Mouse (Mus musculus) cerebellum, postnatal 25 days (tissue): Measurements from ENCODE around the gene Snx17.
A peak's percentile ranks its signal among the peaks of the same experiment; 100 is the strongest.

Experiments used
- DNase-seq, 2 experiments: peaks; one replicate each; pipeline ENCODE4 v3.0.0; 2021; ENCODE audit warnings: mixed read lengths in 2 of 2

Gene Snx17

DNA sequence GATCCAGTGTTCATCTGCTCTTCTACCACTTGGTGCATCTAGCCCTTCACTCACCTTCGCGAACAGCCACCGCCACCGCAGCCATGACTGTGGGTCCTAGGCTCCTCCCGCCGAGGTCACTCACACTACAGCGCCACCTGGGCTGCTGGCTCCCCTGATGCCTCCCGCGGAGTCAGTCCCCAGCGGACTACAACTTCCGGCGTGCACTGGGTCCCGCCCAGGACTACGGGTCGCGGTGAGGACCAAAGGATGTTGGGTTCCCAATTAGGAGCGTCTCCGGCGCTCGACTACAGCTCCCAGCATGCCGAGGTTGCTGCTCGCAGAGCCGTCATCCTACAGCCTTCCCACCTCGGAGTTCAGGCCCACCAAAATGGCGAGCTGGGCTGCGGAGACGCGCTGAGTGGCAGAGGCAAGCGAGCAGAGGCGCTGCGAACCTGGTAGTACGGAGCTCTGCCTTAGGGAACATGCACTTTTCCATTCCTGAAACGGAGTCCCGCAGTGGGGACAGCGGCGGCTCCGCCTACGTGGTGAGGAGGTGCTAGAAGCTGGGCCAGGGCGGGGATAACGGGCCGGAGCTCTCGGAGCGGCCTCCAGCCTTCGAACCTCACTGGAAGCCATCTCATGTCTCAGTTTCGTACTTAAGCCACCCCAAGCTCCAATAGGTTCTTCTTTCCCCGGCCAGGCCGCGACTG is at the start of gene Snx17, which contains the start of gene Eif2b4:
Gene Snx17 (plus strand): TSS at position 289 of the 692 bp plus-strand sequence.
Gene Eif2b4 (minus strand): TSS at position 492 of the 692 bp plus-strand sequence.
- peak; percentile 100 for DNase-seq

DNA sequence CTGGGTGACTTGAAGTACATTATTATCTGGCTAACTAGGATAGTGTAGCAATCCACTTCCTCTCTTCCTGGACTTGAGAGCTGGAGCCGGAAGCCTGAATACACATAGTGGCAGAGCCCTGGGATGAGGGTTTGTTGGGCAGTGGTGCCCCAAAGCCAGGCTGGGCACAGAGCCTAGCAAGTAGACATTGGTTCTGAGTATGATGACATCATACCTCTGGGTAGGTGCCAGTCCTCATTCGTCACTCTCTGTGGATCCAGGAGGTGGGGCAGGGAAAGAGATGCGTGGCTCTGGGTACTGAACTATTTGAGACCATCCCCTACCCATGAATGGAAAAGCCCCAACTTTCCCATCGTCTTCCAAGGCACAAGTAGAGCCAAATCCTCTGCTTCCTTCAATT is 43.2 kb upstream of the Snx17 start:
- DNase-seq, result peak in 1 of 2 experiments; percentile 41

- DNase-seq, result peak; percentile 67 to 82
Observed at GRCm38 (mm10) chr5:31151746-31152145, 41.3 kb upstream of the Snx17 start.

- DNase-seq, result no peak
Observed at GRCm38 (mm10) chr5:31153516-31154151, 39.4 kb upstream of the Snx17 start.

DNA sequence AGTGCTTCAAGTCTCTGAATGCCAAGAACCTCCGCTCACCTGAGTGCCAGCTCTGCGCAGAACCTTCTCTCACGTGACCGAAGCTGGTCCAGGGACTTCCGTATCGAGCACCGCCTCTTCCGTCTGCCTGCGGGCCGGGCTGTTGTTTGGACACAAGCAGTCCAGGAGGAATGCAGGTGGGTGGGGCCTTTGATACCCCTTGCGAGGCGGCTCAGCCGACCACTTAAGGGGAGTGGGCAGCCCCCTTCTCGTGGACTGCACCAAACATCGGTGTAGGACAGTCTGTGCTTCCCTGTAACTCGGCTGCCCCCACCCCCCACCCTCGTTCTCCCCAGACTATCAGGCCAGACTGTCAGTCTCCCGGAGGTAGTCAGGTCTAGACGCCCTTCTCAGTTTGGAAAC is 38.9 kb upstream of the Snx17 start, which contains the start of gene Mpv17:
Gene Mpv17 (minus strand): TSS at position 100 of the 402 bp plus-strand sequence.
- peak; percentile 86 to 89 for DNase-seq

- no peak for DNase-seq
Observed at GRCm38 (mm10) chr5:31162462-31162861, 30.6 kb upstream of the Snx17 start.

DNA sequence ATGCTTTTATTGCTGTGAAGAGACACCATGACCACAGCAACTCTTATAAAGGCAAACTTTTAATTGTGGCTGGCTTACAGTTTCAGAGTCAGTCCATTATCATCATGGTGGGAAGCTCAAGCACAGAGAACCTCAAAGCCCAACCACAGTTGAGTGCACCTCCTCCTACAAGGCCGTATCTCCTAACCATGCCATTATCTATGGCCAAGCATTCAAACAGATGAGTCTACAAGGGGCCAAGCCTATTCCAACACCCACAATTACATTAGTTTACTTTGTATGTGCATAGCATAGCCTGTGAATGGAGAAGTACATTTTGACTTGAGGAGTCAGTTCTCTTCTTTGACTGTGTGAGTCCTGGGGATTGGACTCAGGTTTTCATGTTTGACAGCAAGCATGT is 28.1 kb upstream of the Snx17 start:
- no peak for DNase-seq

GRCm38 (mm10) chr5:31168630-31169029 is 24.4 kb upstream of the Snx17 start:
- no peak for DNase-seq

- peak in 1 of 2 experiments; percentile 38 for DNase-seq
Observed at GRCm38 (mm10) chr5:31179301-31179765, 13.7 kb upstream of the Snx17 start.

- peak; percentile 97 for DNase-seq
Observed at GRCm38 (mm10) chr5:31179766-31180630, 13.0 kb upstream of the Snx17 start, which contains the start of the genes Gm29609 and Gtf3c2. Gene Gm29609 (minus strand): TSS chr5:31179911. Gene Gtf3c2 (minus strand): TSS chr5:31180144.

- DNase-seq, result no peak
Observed at GRCm38 (mm10) chr5:31181183-31181770, 11.8 kb upstream of the Snx17 start.

DNA sequence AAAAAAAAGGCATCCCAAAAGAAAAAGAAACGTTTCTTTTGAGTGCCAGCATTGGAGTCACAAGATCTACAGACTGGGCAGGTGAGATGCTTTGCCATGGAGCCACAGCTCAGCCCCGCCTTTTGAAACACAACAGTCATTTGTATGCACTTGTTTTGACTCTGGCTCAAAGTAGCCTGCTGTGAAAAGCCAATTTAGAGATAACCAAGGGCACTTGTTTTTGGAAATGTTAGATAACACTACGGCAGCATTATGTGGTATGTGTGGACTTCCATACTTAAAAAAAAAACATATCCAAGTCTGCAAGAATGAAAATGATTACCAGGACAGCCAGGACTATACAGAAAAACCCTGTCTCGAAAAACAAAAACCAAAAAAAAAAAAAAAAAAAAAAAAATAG is 9.3 kb upstream of the Snx17 start:
- DNase-seq, result no peak

DNA sequence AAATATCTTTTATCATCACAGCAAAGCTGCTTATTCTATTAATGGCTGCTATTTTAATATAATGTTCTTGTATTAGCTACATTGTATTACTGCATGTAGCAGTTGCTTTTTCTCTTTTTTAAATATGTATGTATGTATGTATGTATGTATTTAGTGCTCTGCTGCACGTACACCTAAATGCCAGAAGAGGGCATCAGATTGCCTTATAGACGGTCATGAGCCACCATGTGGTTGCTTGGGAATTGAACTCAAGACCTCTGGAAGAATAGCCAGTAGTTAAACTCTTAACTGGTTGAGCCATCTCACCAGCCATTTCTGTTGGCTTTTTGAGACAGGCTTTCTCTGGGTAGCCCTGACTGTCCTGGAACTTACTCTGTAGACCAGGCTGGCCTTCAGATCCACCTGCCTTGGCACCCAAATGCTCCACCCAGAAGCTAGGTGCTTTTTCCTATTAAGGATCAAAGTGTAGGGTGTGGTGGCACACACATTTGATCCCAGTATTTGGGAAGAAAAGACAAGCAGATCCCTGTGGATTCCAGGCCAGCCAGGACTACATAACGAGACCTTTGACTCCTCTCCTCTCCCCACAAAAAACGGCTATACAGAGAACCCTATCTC is 4.7 kb upstream of the Snx17 start:
- no peak for DNase-seq

DNA sequence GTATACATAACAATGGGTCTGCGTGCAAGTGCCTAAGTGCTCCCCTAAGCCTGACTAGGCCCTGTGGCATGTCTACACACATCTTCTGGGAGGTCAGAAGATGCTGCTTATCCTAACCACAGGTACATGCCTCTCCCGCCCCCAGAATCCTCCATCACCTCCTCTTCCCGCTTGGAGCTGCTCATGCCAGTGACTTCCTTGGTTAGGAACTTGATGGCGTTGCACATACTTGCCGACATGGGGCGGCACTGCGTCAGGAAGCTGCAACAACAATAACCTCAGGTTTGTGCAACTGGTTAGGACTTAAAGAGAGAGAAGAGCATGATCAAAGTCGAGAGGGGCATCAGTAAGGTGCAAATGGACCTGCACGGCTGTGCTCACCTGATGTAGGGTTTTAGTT is 2.8 kb upstream of the Snx17 start:
- no peak for DNase-seq

- no peak for DNase-seq
Observed at GRCm38 (mm10) chr5:31192045-31192938, 735 bp upstream of the Snx17 start.

GRCm38 (mm10) chr5:31193631-31194281 is 729 bp downstream of the Snx17 start:
- DNase-seq, result no peak

DNA sequence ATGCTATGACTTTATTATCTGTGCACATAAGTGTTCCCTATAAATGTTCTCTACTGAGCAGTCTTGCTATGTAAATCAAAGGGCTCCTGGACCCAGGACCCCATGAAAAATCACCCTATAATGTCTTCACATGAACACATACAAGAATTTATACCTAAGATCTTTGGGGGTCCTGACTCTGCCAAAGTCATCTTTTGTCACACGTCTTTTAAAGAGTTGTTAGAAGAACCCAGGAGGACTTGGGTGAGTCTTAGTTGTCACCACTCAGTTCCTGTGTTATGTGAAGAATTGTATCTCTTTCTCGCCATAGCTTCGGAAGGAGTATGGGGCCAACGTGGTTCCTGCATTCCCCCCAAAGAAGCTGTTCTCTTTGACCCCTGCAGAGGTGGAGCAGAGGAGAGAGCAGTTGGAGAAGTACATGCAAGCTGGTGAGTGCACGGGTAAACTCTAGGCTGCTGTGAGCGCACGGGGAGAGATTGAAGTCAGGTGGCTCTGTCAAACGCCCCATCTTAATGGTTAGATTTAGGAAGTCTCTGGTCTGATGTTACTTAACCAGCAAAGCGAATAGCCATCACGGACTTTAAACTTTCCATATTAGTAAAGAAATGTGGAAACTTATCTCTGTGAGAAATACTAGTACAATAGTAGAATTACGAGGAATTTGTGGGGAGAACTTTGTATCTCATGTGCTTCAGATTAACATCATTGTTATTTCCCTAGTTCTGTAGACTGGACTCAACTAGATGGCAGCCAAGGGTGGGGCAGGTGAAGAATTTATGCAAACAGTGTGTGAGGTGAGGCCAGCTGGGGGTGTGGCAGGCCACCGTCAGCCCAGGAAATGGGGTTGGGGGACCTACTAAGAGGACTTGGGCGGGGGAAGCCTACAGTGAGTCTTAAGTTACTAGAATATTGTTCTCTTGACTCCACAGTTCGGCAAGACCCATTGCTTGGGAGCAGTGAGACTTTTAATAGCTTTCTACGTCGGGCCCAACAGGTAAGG is 1.8 kb downstream of the Snx17 start:
- peak in 1 of 2 experiments; percentile 16 for DNase-seq

GRCm38 (mm10) chr5:31195671-31196070 is 2.6 kb downstream of the Snx17 start:
- DNase-seq, result no peak

DNA sequence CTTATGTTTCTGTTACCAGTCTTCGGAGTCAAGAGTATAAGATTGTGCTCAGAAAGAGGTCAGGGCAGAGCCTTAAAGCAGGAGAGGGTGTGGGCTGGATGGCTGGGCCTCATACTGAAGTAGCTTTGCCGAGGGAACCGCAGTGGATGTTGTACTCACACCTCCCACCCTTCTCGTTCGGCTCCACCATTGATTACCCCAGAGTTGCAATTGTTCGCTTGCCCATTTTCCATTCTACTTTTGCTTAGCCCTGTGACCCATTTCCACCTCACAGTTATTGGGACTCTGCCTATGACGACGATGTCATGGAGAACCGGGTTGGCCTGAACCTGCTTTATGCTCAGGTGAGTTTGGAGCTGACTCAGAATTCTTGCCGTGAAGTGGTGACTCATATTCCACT is 3.2 kb downstream of the Snx17 start:
- no peak for DNase-seq
